Mouse (Mus musculus): Measurements from ENCODE around the gene Gng10.

DNA sequence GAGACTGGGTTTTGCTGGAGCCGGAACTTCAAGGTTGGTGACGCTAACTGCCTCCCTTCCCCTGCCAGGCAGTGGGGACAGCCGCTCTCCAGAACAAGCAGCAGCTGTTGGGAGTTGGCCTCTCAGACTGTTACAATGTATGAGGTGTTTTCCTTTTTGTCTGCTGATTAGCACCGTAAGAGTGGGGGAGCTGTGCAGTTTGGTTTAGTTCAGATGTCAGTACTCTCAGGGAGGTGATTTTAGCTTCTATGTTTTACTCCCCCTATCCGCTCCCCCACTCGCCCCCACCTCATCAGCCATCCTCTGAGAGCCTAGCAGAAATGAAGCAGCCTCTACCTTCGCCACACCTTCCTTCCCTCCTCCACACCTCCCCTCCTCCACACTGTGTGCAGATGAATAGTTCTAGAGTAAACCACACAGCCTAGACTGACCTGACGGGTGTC is 39.6 kb upstream of the Gng10 start:
- TF ChIP-seq FOSL1 (IDR thresholded peaks at IDR 0.05; ENCODE audit: insufficient read depth, low read length, poor library complexity, severe bottlenecking) (no peak), MAX (IDR thresholded peaks at IDR 0.05) (no peak), CTCF (IDR thresholded peaks at IDR 0.05; ENCODE audit: control insufficient read depth, insufficient read depth, insufficient read length) (no peak), MYOD1 (IDR thresholded peaks at IDR 0.05; ENCODE audit: control insufficient read depth, insufficient read length, low read depth) (no peak)

Measured in C2C12 (cell line).